15 mouse cellular contexts compared by ENCODE assay signal in the genomic region with DNA sequence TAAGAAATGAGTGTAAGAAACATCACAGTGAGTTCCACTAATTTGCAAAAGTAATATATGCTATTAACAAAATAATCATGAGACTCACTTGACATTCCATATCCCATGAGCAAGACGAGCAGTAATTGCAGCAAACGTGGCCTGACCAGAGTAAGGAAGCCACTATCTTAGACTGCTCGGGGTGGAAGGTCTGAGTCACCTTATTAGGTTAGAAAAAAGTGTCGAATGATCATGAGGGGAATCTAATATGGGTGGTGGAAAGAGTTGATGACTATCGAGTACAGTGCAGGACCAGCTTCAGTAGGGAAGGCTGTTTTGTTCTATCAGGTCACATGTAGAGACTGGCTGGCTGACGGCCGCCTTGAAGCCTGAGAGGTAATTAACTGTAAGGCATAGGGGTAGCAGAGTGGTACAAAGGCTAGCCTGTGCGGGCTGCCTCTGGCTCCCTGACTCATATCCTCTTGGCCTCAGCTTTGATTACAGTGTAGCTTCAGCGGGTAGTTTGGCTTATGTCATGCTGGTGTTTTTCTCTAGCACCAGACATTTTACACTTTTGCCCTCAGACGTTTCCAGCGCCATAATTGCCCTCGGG.
DNase-seq lines count a peak whose midpoint lies in the region; ATAC-seq lines count a peak whose summit lies in the region.
"Had no signal": no experiment of that assay in that cellular context is flagged by ENCODE, and none has a peak within 500 bp of the region (broad histone marks: within the 10 kb centered on the region; RNA-seq: fewer than 3 reads in every experiment).

No protein-coding gene starts in this region.

- H3K4me2 ChIP-seq in midbrain, embryonic 11.5 days = no peak overlapping the region
- H3K4me2 ChIP-seq: forebrain, embryonic 13.5 days had no signal

- no peak for ATAC-seq in midbrain, embryonic 11.5 days (ENCODE audit: low FRiP score)
- ATAC-seq: forebrain, embryonic 13.5 days had no signal

- H3K4me3 ChIP-seq in midbrain, embryonic 11.5 days (ENCODE audit: low read depth, low read length) = no peak overlapping the region
- no peak overlapping the region for H3K4me3 ChIP-seq in midbrain, embryonic 10.5 days
- H3K4me3 ChIP-seq: forebrain, embryonic 13.5 days; layer of hippocampus, adult 2 months had no signal

- peak; percentile 13 for DNase-seq in embryo, embryonic 11 days
- DNase-seq in embryo, embryonic 9.5 days (ENCODE audit: extremely low spot score) = no peak
- DNase-seq in midbrain, embryonic 11.5 days (ENCODE audit: low spot score, missing footprints) = peak; percentile 35
- DNase-seq in midbrain, embryonic 10.5 days (ENCODE audit: low spot score) = no peak
- DNase-seq in induced T-regulatory cell, adult 2 months (ENCODE audit: low read depth) = peak; percentile 9
- DNase-seq in layer of hippocampus, postnatal 36 days = no peak
- DNase-seq in cerebellum, postnatal 36 days = no peak
- DNase-seq in gastrocnemius, adult 8-10 months (ENCODE audit: low spot score in 2 of 2) = no peak
- DNase-seq: cerebellum, postnatal 10 days; kidney, adult 11 months; lung, postnatal 36 days; right cerebral cortex, postnatal 4 days had no signal

- no peaks in the 10 kb centered on the region for H3K4me1 ChIP-seq in midbrain, embryonic 11.5 days (ENCODE audit: control insufficient read depth, insufficient read depth, low read length)
- no peaks in the 10 kb centered on the region for H3K4me1 ChIP-seq in midbrain, embryonic 10.5 days
- H3K4me1 ChIP-seq: forebrain, embryonic 13.5 days had no signal

- H3K27me3 ChIP-seq in midbrain, embryonic 11.5 days (ENCODE audit: control insufficient read depth, insufficient read depth, low read length) = no peaks in the 10 kb centered on the region
- H3K27me3 ChIP-seq in midbrain, embryonic 10.5 days (ENCODE audit: low read depth, poor library complexity, severe bottlenecking) = no peaks in the 10 kb centered on the region
- H3K27me3 ChIP-seq: forebrain, embryonic 13.5 days had no signal

- no peak overlapping the region for H3K27ac ChIP-seq in midbrain, embryonic 11.5 days (ENCODE audit: low read depth, low read length)
- H3K27ac ChIP-seq in midbrain, embryonic 10.5 days (replicated peaks) = no peak overlapping the region
- H3K27ac ChIP-seq: forebrain, embryonic 13.5 days; layer of hippocampus, adult 2 months; liver, embryonic 14.5 days had no signal

- no peaks in the 10 kb centered on the region for H3K36me3 ChIP-seq in midbrain, embryonic 11.5 days (ENCODE audit: control insufficient read depth, insufficient read depth, low read length)
- H3K36me3 ChIP-seq in midbrain, embryonic 10.5 days = no peaks in the 10 kb centered on the region

- H3K9ac ChIP-seq in midbrain, embryonic 11.5 days (ENCODE audit: low read length) = no peak overlapping the region
- H3K9ac ChIP-seq: forebrain, embryonic 13.5 days; liver, embryonic 14.5 days had no signal

- WGBS in midbrain, embryonic 11.5 days = 87% methylated on average over 12 of the region's 12 CpGs
- 86% methylated on average over 12 of the region's 12 CpGs for WGBS in midbrain, embryonic 10.5 days

- H3K9me3 ChIP-seq in midbrain, embryonic 11.5 days (ENCODE audit: control insufficient read depth, low read length) = no peaks in the 10 kb centered on the region
- H3K9me3 ChIP-seq in midbrain, embryonic 10.5 days (replicated peaks) = no peaks in the 10 kb centered on the region
- H3K9me3 ChIP-seq: forebrain, embryonic 13.5 days had no signal

Comparison
In these comparisons a context has a peak if more than half of its experiments do, and no peak if none do; other contexts are left out.
1. DNase-seq: peak in embryo, embryonic 11 days (single experiment), midbrain, embryonic 11.5 days (single experiment) and induced T-regulatory cell, adult 2 months (single experiment); none in embryo, embryonic 9.5 days (single experiment), midbrain, embryonic 10.5 days (single experiment), layer of hippocampus, postnatal 36 days (0 of 2), cerebellum, postnatal 36 days (0 of 2) and gastrocnemius, adult 8-10 months (0 of 2).